Mouse (Mus musculus) heart, embryonic 14.5 days (tissue): ENCODE results near the gene Cbln1. TPM values are rescaled to one million over a fixed set of nuclear protein-coding genes. Genes with fewer than 3 reads are reported as not detected.

ENCODE experiments used
- ATAC-seq: fragments of 200-750 bp; cut with Nextera tagmentation; 2 replicates; pipeline ENCODE4 v1.8.0; 2017; ENCODE audit warnings: low read depth, moderate TSS enrichment; ENCODE audit not compliant: insufficient number of reproducible peaks, insufficient read depth, low FRiP score
- H3K27ac ChIP-seq, 2 experiments: fragments of 200-500 bp in 1 of 2; fragments of 300-500 bp in 1 of 2; sonication (generic) in 1 of 2; replicated peaks in 1 of 2; 2 replicates each; pipeline ENCODE4 v1.5.1; 2012 to 2014; ENCODE audit warnings: low read depth in 2 of 2, low read length in 2 of 2, control low read depth in 1 of 2, mild to moderate bottlenecking in 1 of 2, mixed read lengths in 1 of 2; ENCODE audit not compliant: control insufficient read depth in 1 of 2, insufficient read depth in 1 of 2
- H3K27me3 ChIP-seq: fragments of 300-500 bp; sonication (generic); 2 replicates; pipeline ENCODE4 v1.6.1; 2014; ENCODE audit warnings: mild to moderate bottlenecking, low read length, control low read depth; ENCODE audit not compliant: control insufficient read depth, insufficient read depth
- H3K36me3 ChIP-seq: fragments of 300-500 bp; sonication (generic); 2 replicates; pipeline ENCODE4 v1.6.1; 2014; ENCODE audit warnings: mild to moderate bottlenecking, control low read depth, low read length, mixed read lengths; ENCODE audit not compliant: control insufficient read depth, insufficient read depth
- H3K4me1 ChIP-seq, 2 experiments: fragments of 200-500 bp in 1 of 2; fragments of 300-500 bp in 1 of 2; sonication (generic) in 1 of 2; 2 replicates each; pipeline ENCODE4 v1.6.1; 2012 to 2014; ENCODE audit warnings: low read length in 2 of 2, control low read depth in 1 of 2, mixed read lengths in 1 of 2; ENCODE audit not compliant: control insufficient read depth in 2 of 2, insufficient read depth in 2 of 2
- H3K4me2 ChIP-seq: fragments of 300-500 bp; sonication (generic); 2 replicates; pipeline ENCODE4 v1.6.1; 2014; ENCODE audit warnings: mild to moderate bottlenecking, low read length
- H3K4me3 ChIP-seq, 2 experiments: fragments of 200-500 bp in 1 of 2; fragments of 300-500 bp in 1 of 2; sonication (generic) in 1 of 2; 2 replicates each; pipeline ENCODE4 v1.5.1; 2012 to 2014; ENCODE audit warnings: low read length in 2 of 2, mild to moderate bottlenecking in 2 of 2, control low read depth in 1 of 2, low read depth in 1 of 2, moderate library complexity in 1 of 2; ENCODE audit not compliant: control insufficient read depth in 1 of 2, insufficient read depth in 1 of 2
- H3K9ac ChIP-seq: fragments of 300-500 bp; sonication (generic); 2 replicates; pipeline ENCODE4 v1.6.1; 2014; ENCODE audit warnings: mild to moderate bottlenecking, low read length
- H3K9me3 ChIP-seq: fragments of 300-500 bp; sonication (generic); 2 replicates; pipeline ENCODE4 v1.6.1; 2016; ENCODE audit warnings: low read length, control low read depth; ENCODE audit not compliant: control insufficient read depth
- WGBS: fragments of 180-500 bp; shearing (Covaris S2); extraction: QIAGEN DNeasy Blood & Tissue Kit; methylation state at CpG from one replicate; pipeline ENCODE4 v1.1.7; 2014; 5-methylcytosine and 5-hydroxymethylcytosine counted together
- polyA plus RNA-seq: library from polyadenylated mRNA; unstranded; fragments of >200 nt; fragmentation: Nextera tagmentation; extraction: Ambion mirVana; gene quantifications from 2 replicates; pipeline ENCODE4 v1.2.1, GENCODE M21; 2014

The Cbln1 gene
- polyA plus RNA-seq, 1 experiment from 2014 or later, result 0.18 TPM

- H3K9me3 ChIP-seq, result no peaks in the 10 kb centered on the region
- no peaks in the 10 kb centered on the region for H3K27me3 ChIP-seq
- H3K9ac ChIP-seq, result no peak overlapping the region
- H3K4me2 ChIP-seq, result no peak overlapping the region
- H3K4me1 ChIP-seq, result peaks cover 5 to 15% of the 10 kb centered on the region in 2 experiments
- 72% methylated on average over 4 of the region's 4 CpGs for WGBS
- no peak for ATAC-seq
- no peak overlapping the region for H3K27ac ChIP-seq
- no peaks in the 10 kb centered on the region for H3K36me3 ChIP-seq
- no peak overlapping the region for H3K4me3 ChIP-seq
Measured at GRCm38 (mm10) chr8:87456949-87457348, 15.5 kb downstream of the Cbln1 start.

- no peak overlapping the region for H3K9ac ChIP-seq
- no peak for ATAC-seq
- no peak overlapping the region for H3K27ac ChIP-seq
- no peak overlapping the region for H3K4me2 ChIP-seq
- WGBS, result 79% methylated on average over 4 of the region's 4 CpGs
- H3K27me3 ChIP-seq, result no peaks in the 10 kb centered on the region
- no peaks in the 10 kb centered on the region for H3K9me3 ChIP-seq
- H3K4me1 ChIP-seq, result peaks cover 5 to 21% of the 10 kb centered on the region in 2 experiments
- H3K36me3 ChIP-seq, result no peaks in the 10 kb centered on the region
- no peak overlapping the region for H3K4me3 ChIP-seq
Measured at GRCm38 (mm10) chr8:87452815-87453214, 19.6 kb downstream of the Cbln1 start.

DNA sequence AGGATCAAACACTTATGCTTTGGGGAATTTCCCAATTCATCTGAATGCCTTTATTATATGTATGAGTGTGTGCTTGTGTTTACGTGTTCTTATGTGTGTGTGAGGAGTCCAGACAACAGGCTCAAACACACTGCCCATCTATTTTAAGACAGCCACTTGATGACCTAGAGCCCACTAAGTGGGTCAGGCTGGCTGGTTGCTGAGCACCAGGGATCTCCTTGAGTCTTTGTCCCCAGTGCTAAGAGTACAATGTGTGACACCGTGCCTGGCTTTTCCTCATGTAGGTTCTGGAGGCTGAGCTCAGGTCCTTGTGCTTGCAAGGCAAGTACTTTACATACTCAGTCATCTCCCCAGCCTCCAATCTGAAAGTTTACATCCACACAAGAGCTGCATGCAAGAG, 20.7 kb downstream of the Cbln1 start:
- WGBS, result 32% methylated on average over 2 of the region's 2 CpGs
- H3K4me3 ChIP-seq, result no peak overlapping the region

DNA sequence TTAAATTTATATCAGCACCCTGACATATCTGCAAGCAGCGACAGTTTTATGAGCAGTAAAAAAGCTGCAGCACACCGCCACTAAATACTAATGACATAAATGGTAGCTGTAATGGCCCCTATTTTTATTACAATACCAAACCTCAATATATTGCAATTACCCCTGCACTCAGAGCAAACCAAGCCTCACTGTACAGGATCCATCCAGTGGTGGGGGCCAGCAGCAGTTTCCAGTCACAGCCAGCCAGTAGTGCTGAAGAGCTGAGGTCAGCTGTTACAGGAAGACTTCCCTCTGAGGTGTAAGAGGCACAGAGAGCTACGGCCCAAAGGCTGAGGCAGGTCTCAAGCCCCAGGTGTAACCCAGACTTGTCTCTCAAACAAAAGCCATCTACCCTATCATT, 37.8 kb downstream of the Cbln1 start:
- H3K4me3 ChIP-seq, result no peak overlapping the region
- ATAC-seq, result no peak
- no peaks in the 10 kb centered on the region for H3K9me3 ChIP-seq
- H3K9ac ChIP-seq, result no peak overlapping the region
- H3K4me1 ChIP-seq, result no peaks in the 10 kb centered on the region
- H3K36me3 ChIP-seq, result no peaks in the 10 kb centered on the region
- 67% methylated on average over 3 of the region's 3 CpGs for WGBS
- no peak overlapping the region for H3K27ac ChIP-seq
- no peak overlapping the region for H3K4me2 ChIP-seq
- H3K27me3 ChIP-seq, result no peaks in the 10 kb centered on the region

More for the DNA sequence above, 20.7 kb downstream of the Cbln1 start:
- Histone ChIP-seq H3K4me1 (peaks cover 5 to 21% of the 10 kb centered on the region in 2 experiments), H3K36me3 (no peaks in the 10 kb centered on the region), H3K9me3 (no peaks in the 10 kb centered on the region), H3K27ac (0 out of 4 replicates have a peak overlapping the region, but pooled peaks of 1 of the 2 experiments have one; percentile 19), H3K27me3 (no peaks in the 10 kb centered on the region), H3K9ac (no peak overlapping the region), H3K4me2 (no peak overlapping the region)
- no peak for ATAC-seq

GRCm38 (mm10) chr8:87427188-87427587, 45.2 kb downstream of the Cbln1 start:
- no peak overlapping the region for H3K9ac ChIP-seq
- no peak overlapping the region for H3K27ac ChIP-seq
- no peaks in the 10 kb centered on the region for H3K27me3 ChIP-seq
- no peaks in the 10 kb centered on the region for H3K4me1 ChIP-seq
- H3K4me3 ChIP-seq, result no peak overlapping the region
- ATAC-seq, result no peak
- no peaks in the 10 kb centered on the region for H3K36me3 ChIP-seq
- H3K9me3 ChIP-seq, result no peaks in the 10 kb centered on the region
- no peak overlapping the region for H3K4me2 ChIP-seq

GRCm38 (mm10) chr8:87424706-87425105, 47.7 kb downstream of the Cbln1 start:
- H3K9ac ChIP-seq, result no peak overlapping the region
- no peaks in the 10 kb centered on the region for H3K9me3 ChIP-seq
- no peak for ATAC-seq
- H3K27ac ChIP-seq, result no peak overlapping the region
- 70% methylated on average over 5 of the region's 5 CpGs for WGBS
- H3K36me3 ChIP-seq, result no peaks in the 10 kb centered on the region
- no peak overlapping the region for H3K4me3 ChIP-seq
- no peak overlapping the region for H3K4me2 ChIP-seq
- no peaks in the 10 kb centered on the region for H3K27me3 ChIP-seq
- no peaks in the 10 kb centered on the region for H3K4me1 ChIP-seq

DNA sequence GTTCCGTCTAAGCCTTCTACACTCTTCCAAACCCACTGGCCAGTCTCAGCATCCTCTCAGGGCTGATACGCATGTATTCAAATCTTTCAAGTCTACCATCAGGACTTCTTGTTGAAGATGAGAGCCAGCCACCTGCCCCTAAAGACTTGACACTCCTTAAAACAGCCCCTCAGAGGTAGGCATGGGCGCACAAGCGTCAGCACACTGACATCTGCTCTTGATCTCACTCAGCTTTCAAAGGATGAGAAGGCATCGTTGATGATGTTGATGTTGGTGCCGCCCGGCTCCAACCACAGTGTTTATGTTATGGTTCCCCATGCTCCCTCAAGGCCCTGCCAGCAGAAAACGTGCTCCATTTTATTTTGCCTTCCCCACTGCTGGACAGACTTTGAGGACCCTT, 50.7 kb downstream of the Cbln1 start:
- no peaks in the 10 kb centered on the region for H3K4me1 ChIP-seq
- no peaks in the 10 kb centered on the region for H3K36me3 ChIP-seq
- no peak overlapping the region for H3K4me2 ChIP-seq
- H3K27me3 ChIP-seq, result no peaks in the 10 kb centered on the region
- ATAC-seq, result no peak
- H3K9ac ChIP-seq, result no peak overlapping the region
- H3K9me3 ChIP-seq, result no peaks in the 10 kb centered on the region
- 73% methylated on average over 8 of the region's 8 CpGs for WGBS
- no peak overlapping the region for H3K27ac ChIP-seq
- no peak overlapping the region for H3K4me3 ChIP-seq
